Mouse (Mus musculus): ENCODE data around the gene Ifrd2. TPM values are rescaled to one million over a fixed set of nuclear protein-coding genes. Genes with fewer than 3 reads are reported as not detected.

Gene Ifrd2
- polyA plus RNA-seq, 1 experiment: 45.3 TPM

- TF ChIP-seq EP300 (IDR thresholded peaks at IDR 0.05; ENCODE audit: insufficient read depth, low read depth, low read length) (no peak), POLR2A (IDR thresholded peaks at IDR 0.05; ENCODE audit: insufficient read depth, low read length) (no peak), CTCF (IDR thresholded peaks at IDR 0.05; ENCODE audit: low read depth, low read length) (no peak)
- H3K27ac ChIP-seq (ENCODE audit: insufficient read depth, low read length): no peak overlapping the region
- no peak overlapping the region for H3K4me3 ChIP-seq (ENCODE audit: low read depth, low read length)
- H3K36me3 ChIP-seq (ENCODE audit: control insufficient read depth, insufficient read depth, low read length, poor library complexity, severe bottlenecking): no peaks in the 10 kb centered on the region
- no peaks in the 10 kb centered on the region for H3K27me3 ChIP-seq (ENCODE audit: control insufficient read depth, insufficient read depth, low read length, poor library complexity, severe bottlenecking)
- H3K9me3 ChIP-seq (replicated peaks; ENCODE audit: control insufficient read depth, insufficient read depth, low read length, poor library complexity, severe bottlenecking): no peaks in the 10 kb centered on the region
- H3K4me1 ChIP-seq (ENCODE audit: control insufficient read depth, insufficient read depth, low read length): peaks cover 8% of the 10 kb centered on the region
- no peak overlapping the region for H3K9ac ChIP-seq (ENCODE audit: low read depth, poor library complexity, severe bottlenecking)
Measured at GRCm38 (mm10) chr9:107637070-107637469, 49.6 kb downstream of the Ifrd2 start.

- no peak overlapping the region for H3K9ac ChIP-seq (ENCODE audit: low read depth, poor library complexity, severe bottlenecking)
- no peaks in the 10 kb centered on the region for H3K36me3 ChIP-seq (ENCODE audit: control insufficient read depth, insufficient read depth, low read length, poor library complexity, severe bottlenecking)
- no peaks in the 10 kb centered on the region for H3K9me3 ChIP-seq (replicated peaks; ENCODE audit: control insufficient read depth, insufficient read depth, low read length, poor library complexity, severe bottlenecking)
- TF ChIP-seq POLR2A (IDR thresholded peaks at IDR 0.05; ENCODE audit: insufficient read depth, low read length) (no peak), EP300 (IDR thresholded peaks at IDR 0.05; ENCODE audit: insufficient read depth, low read depth, low read length) (no peak), CTCF (IDR thresholded peaks at IDR 0.05; ENCODE audit: low read depth, low read length) (no peak)
- no peak overlapping the region for H3K4me3 ChIP-seq (ENCODE audit: low read depth, low read length)
- H3K27ac ChIP-seq (ENCODE audit: insufficient read depth, low read length): no peak overlapping the region
- peaks cover 5% of the 10 kb centered on the region for H3K4me1 ChIP-seq (ENCODE audit: control insufficient read depth, insufficient read depth, low read length)
- H3K27me3 ChIP-seq (ENCODE audit: control insufficient read depth, insufficient read depth, low read length, poor library complexity, severe bottlenecking): no peaks in the 10 kb centered on the region
Measured at GRCm38 (mm10) chr9:107640257-107640772, 52.9 kb downstream of the Ifrd2 start.

- no peaks in the 10 kb centered on the region for H3K27me3 ChIP-seq (ENCODE audit: control insufficient read depth, insufficient read depth, low read length, poor library complexity, severe bottlenecking)
- H3K27ac ChIP-seq (ENCODE audit: insufficient read depth, low read length): no peak overlapping the region
- no peaks in the 10 kb centered on the region for H3K36me3 ChIP-seq (ENCODE audit: control insufficient read depth, insufficient read depth, low read length, poor library complexity, severe bottlenecking)
- no peaks in the 10 kb centered on the region for H3K9me3 ChIP-seq (replicated peaks; ENCODE audit: control insufficient read depth, insufficient read depth, low read length, poor library complexity, severe bottlenecking)
- TF ChIP-seq POLR2A (IDR thresholded peaks at IDR 0.05; ENCODE audit: insufficient read depth, low read length) (no peak), EP300 (IDR thresholded peaks at IDR 0.05; ENCODE audit: insufficient read depth, low read depth, low read length) (no peak), CTCF (IDR thresholded peaks at IDR 0.05; ENCODE audit: low read depth, low read length) (no peak)
- H3K4me1 ChIP-seq (ENCODE audit: control insufficient read depth, insufficient read depth, low read length): peaks cover 5% of the 10 kb centered on the region
- no peak overlapping the region for H3K4me3 ChIP-seq (ENCODE audit: low read depth, low read length)
- no peak overlapping the region for H3K9ac ChIP-seq (ENCODE audit: low read depth, poor library complexity, severe bottlenecking)
Measured at GRCm38 (mm10) chr9:107641666-107642065, 54.2 kb downstream of the Ifrd2 start.

Other genes starting within 250 kb of the Ifrd2 start
- gene Hemk1, start 249.3 kb upstream of the Ifrd2 start, polyA plus RNA-seq (2011; ENCODE audit: insufficient read depth, insufficient read length, low read depth, missing spikeins): 8.1 and 11.0 TPM in 2 replicates
- 0.30 and 0.43 TPM in 2 replicates for gene 6430571L13Rik, start 247.0 kb upstream of the Ifrd2 start, polyA plus RNA-seq (2011; ENCODE audit: insufficient read depth, insufficient read length, low read depth, missing spikeins)
- 3.2 and 3.9 TPM in 2 replicates for gene Cacna2d2, start 188.0 kb upstream of the Ifrd2 start, polyA plus RNA-seq (2011; ENCODE audit: insufficient read depth, insufficient read length, low read depth, missing spikeins)
- 10.7 and 11.6 TPM in 2 replicates for gene Tmem115, start 53.7 kb upstream of the Ifrd2 start, polyA plus RNA-seq (2011; ENCODE audit: insufficient read depth, insufficient read length, low read depth, missing spikeins)
- 7.7 and 9.2 TPM in 2 replicates for gene Cyb561d2, start 45.4 kb upstream of the Ifrd2 start, polyA plus RNA-seq (2011; ENCODE audit: insufficient read depth, insufficient read length, low read depth, missing spikeins)
- gene Nprl2, start 45.4 kb upstream of the Ifrd2 start, polyA plus RNA-seq (2011; ENCODE audit: insufficient read depth, insufficient read length, low read depth, missing spikeins): 32.3 and 32.7 TPM in 2 replicates
- gene Zmynd10, start 40.3 kb upstream of the Ifrd2 start, polyA plus RNA-seq (2011; ENCODE audit: insufficient read depth, insufficient read length, low read depth, missing spikeins): not detected in 2 replicates
- gene Rassf1, start 36.1 kb upstream of the Ifrd2 start, polyA plus RNA-seq (2011; ENCODE audit: insufficient read depth, insufficient read length, low read depth, missing spikeins): 23.7 and 24.8 TPM in 2 replicates
- gene Tusc2, start 24.4 kb upstream of the Ifrd2 start, polyA plus RNA-seq (2011; ENCODE audit: insufficient read depth, insufficient read length, low read depth, missing spikeins): 23.5 and 25.3 TPM in 2 replicates
- 38.4 and 38.7 TPM in 2 replicates for gene Hyal2, start 19.7 kb upstream of the Ifrd2 start, polyA plus RNA-seq (2011; ENCODE audit: insufficient read depth, insufficient read length, low read depth, missing spikeins)
- 25.8 and 29.7 TPM in 2 replicates for gene Hyal1, start 10.7 kb upstream of the Ifrd2 start, polyA plus RNA-seq (2011; ENCODE audit: insufficient read depth, insufficient read length, low read depth, missing spikeins)
- 18.6 and 21.1 TPM in 2 replicates for gene Naa80, start 8.8 kb upstream of the Ifrd2 start, polyA plus RNA-seq (2011; ENCODE audit: insufficient read depth, insufficient read length, low read depth, missing spikeins)
- gene Hyal3, start 6.8 kb upstream of the Ifrd2 start, polyA plus RNA-seq (2011; ENCODE audit: insufficient read depth, insufficient read length, low read depth, missing spikeins): 1.0 and 2.1 TPM in 2 replicates
- gene Sema3b, start 21.6 kb downstream of the Ifrd2 start, polyA plus RNA-seq (2011; ENCODE audit: insufficient read depth, insufficient read length, low read depth, missing spikeins): 15.4 and 16.5 TPM in 2 replicates
- 266 and 284 TPM in 2 replicates for gene Gnai2, start 47.7 kb downstream of the Ifrd2 start, polyA plus RNA-seq (2011; ENCODE audit: insufficient read depth, insufficient read length, low read depth, missing spikeins)
- 8.1 and 13.3 TPM in 2 replicates for gene Slc38a3, start 81.9 kb downstream of the Ifrd2 start, polyA plus RNA-seq (2011; ENCODE audit: insufficient read depth, insufficient read length, low read depth, missing spikeins)
- gene Gnat1, start 92.1 kb downstream of the Ifrd2 start, polyA plus RNA-seq (2011; ENCODE audit: insufficient read depth, insufficient read length, low read depth, missing spikeins): 1.5 TPM in 1 of 2 replicates, not detected in the other
- gene Sema3f, start 122.8 kb downstream of the Ifrd2 start, polyA plus RNA-seq (2011; ENCODE audit: insufficient read depth, insufficient read length, low read depth, missing spikeins): 12.3 and 19.0 TPM in 2 replicates
- gene Rbm5, start 183.4 kb downstream of the Ifrd2 start, polyA plus RNA-seq (2011; ENCODE audit: insufficient read depth, insufficient read length, low read depth, missing spikeins): 143 and 146 TPM in 2 replicates